Mouse (Mus musculus): ENCODE data around the gene Tec.
"Not testable (repeated sequence)": the region's sequence is repeated elsewhere in the genome, so short reads cannot be mapped to it uniquely, and the experiment has no call there.

Tec gene

GRCm38 (mm10) chr5:72827435-72827834 is 40.8 kb downstream of the Tec start:
- no peak for DNase-seq (ENCODE audit: extremely low read depth, low read depth, low spot score)

- DNase-seq (ENCODE audit: extremely low read depth, low read depth, low spot score): no peak
These were observed 41.8 kb downstream of the Tec start for GRCm38 (mm10) chr5:72826445-72826844.

- no peak for DNase-seq (ENCODE audit: extremely low read depth, low read depth, low spot score)
These were observed 47.6 kb downstream of the Tec start for GRCm38 (mm10) chr5:72820651-72821050.

GRCm38 (mm10) chr5:72820036-72820640 is 48.1 kb downstream of the Tec start:
- no peak for DNase-seq (ENCODE audit: extremely low read depth, low read depth, low spot score)

DNA sequence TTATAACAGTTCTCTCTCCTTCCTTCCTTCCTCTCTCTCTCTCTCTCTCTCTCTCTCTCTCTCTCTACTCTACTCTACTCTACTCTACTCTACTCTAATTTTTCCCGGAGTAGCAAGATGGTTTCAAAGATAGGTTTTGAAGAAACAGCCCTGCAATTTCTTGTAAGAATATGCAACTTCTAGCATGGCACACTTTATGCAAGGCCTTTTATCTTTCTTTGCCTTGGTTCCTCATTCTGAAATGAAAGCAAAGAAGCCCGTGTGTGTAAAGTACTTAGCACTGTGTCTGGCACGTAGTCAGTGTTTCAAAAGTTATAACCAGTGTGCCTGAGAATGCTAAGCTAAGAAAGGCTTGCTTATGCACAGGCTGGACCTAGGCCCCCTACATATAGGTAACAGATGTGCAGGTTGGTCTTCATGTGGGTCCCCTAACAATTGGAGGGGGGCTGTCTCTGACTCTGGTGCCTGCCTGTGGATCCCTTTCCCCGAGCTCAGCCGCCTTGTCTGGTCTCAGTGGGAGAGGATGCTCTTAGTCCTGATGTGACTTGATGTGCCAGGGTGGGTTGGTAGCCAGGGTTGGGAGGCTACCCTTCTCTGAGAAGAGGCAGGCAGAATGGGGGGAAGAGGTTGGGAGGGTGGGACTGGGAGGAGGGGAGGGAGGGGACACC is 49.6 kb downstream of the Tec start:
- no peak for DNase-seq (ENCODE audit: extremely low read depth, low read depth, low spot score)

DNA sequence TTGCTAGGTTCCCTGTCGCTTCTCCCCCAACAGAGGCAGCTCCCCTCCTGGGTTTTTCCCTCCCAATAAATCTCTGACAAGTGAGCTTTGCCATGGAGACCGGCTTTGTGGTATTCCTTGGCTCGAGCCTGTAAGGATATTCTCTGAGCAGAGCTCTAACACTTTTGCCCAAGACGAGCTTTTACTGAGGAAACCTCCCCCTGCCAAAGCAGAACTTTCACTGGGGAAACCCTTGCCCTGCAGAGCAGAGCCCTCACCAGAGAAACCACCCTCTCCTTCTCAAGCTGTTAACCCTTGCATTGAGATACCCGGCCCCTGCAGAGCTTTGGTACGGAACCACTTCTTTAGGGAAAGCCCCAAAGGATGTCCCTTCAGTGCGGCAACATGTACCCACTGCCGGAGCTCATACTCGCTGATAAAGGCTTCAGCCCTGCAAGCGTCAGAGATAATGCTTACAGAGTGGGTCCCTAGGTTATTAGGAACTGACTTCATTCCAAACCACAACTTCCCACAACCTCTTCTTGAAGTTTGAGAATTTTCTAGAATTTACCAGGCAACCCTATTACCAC is 50.7 kb downstream of the Tec start:
- no peak for DNase-seq (ENCODE audit: extremely low read depth, low read depth, low spot score)

- not testable (repeated sequence) for DNase-seq (ENCODE audit: extremely low read depth, low read depth, low spot score)
These were observed 51.3 kb downstream of the Tec start for GRCm38 (mm10) chr5:72816960-72817359.

- DNase-seq (ENCODE audit: extremely low read depth, low read depth, low spot score): no peak
These were observed 51.8 kb downstream of the Tec start for GRCm38 (mm10) chr5:72816491-72816890.

- no peak for DNase-seq (ENCODE audit: extremely low read depth, low read depth, low spot score)
These were observed 52.2 kb downstream of the Tec start for GRCm38 (mm10) chr5:72816046-72816445.

DNA sequence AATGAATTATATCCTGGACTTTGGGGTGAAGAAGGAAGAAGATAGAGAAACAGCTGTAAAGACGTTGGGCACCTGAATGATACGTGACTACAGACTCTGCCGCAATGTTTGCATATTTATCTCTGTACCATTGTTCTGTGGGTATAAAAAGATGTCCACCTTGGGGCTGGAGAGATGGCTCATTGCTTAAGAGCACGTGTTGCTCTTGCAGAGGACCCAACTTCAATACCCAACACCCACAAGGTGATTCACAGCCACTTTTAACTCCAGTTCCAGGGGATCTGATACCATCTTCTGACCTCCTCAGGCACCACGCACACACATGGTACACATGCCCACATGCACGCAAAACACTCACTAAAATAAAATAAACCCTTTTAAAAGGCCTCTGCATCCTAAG is 52.9 kb downstream of the Tec start:
- no peak for DNase-seq (ENCODE audit: extremely low read depth, low read depth, low spot score)

GRCm38 (mm10) chr5:72814072-72814471 is 54.2 kb downstream of the Tec start:
- DNase-seq (ENCODE audit: extremely low read depth, low read depth, low spot score): no peak

- no peak for DNase-seq (ENCODE audit: extremely low read depth, low read depth, low spot score)
These were observed 55.4 kb downstream of the Tec start for GRCm38 (mm10) chr5:72812908-72813307.

DNA sequence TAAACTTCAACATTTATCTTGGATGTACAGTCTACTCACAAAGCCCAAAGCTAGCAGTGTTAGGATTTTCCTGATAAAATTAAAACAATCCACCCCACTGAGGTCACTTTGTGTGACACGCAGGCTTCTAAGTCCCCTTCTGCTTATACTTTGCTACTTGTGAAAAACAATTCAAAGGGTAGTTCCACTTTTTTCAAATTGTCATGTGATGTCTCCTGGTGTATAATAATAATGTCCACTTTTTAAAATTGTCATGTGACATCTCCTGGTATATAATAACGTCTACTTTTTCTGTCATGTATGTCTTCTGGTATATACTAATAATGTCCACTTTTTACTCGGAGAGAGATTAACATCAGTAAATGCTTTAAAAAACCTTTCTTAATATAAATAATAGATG is 56.0 kb downstream of the Tec start:
- no peak for DNase-seq (ENCODE audit: extremely low read depth, low read depth, low spot score)

DNA sequence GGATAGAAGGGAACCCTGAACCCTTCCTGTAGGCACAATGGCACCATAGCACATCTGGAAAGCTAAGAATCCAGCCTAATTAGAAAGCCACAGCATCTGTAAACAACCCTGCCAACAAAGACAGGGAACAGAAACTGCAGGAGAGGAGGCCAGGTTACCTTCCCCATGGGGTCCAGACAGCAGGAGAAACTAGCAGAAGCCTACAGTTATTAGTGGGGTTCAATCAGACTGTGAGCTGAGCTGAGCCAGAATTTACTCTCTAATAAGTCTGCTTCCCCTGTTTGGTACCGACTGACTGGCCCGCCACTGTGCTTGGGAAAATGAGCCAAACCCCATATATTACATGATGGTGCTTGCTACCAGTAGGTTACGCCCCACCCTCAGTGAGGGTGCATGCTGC is 56.9 kb downstream of the Tec start:
- no peak for DNase-seq (ENCODE audit: extremely low read depth, low read depth, low spot score)

- DNase-seq (ENCODE audit: extremely low read depth, low read depth, low spot score): no peak
These were observed 57.3 kb downstream of the Tec start for GRCm38 (mm10) chr5:72810990-72811389.

- DNase-seq (ENCODE audit: extremely low read depth, low read depth, low spot score): no peak
These were observed 58.8 kb downstream of the Tec start for GRCm38 (mm10) chr5:72809480-72809879.

GRCm38 (mm10) chr5:72808456-72809111 is 59.7 kb downstream of the Tec start:
- DNase-seq (ENCODE audit: extremely low read depth, low read depth, low spot score): no peak

- DNase-seq (ENCODE audit: extremely low read depth, low read depth, low spot score): no peak
These were observed 65.4 kb downstream of the Tec start for GRCm38 (mm10) chr5:72802851-72803250.

- DNase-seq (ENCODE audit: extremely low read depth, low read depth, low spot score): no peak
These were observed 69.7 kb downstream of the Tec start for GRCm38 (mm10) chr5:72798563-72798962.

DNA sequence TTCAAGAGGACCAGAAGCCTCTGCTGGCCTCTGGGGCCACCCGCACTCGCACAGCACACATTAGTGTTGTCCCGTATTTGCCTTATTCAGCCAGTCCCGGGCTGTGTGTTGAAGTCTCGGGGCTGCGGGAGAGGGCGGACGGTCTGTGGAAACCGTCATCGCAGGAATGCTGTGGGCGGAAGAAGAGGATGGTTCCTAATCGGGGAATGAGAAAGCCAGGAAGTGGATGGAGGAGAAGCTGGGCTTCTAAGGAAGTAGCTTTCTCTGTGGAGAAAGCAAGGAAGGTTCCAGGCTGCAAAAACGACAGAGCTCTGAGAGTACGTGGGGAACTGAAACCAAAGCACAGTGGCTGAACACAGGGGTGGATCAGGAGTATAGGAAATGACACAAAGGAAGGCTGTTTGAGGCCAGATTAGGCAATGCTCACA is 72.1 kb downstream of the Tec start:
- no peak for DNase-seq (ENCODE audit: extremely low read depth, low read depth, low spot score)

DNA sequence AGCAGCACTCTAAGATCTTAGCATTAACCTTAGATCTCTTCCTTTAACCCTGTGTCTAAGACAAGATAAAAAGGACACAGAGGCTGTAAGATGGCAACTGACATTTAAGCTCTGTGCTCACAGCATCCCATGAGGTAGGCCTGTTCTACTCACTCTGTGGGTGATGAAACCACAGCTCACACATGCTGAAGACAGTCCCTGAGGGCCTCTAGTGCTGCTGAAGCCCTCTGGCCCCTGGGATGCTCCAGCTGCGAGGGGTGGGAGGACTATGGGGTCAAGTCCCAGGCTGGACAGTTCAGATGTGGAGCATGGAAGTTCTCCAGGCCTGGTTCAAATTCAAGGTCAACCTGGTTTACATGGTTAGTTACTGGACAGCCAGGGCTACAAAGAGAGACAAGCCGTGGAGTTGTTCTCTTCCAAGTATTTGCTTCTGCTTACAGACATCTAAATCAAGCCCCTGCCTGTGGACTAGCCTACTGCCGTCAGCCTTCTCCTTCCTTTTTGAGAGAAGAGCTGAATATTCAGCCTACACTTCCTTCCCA is 74.9 kb downstream of the Tec start:
- no peak for DNase-seq (ENCODE audit: extremely low read depth, low read depth, low spot score)

GRCm38 (mm10) chr5:72791789-72792188 is 76.5 kb downstream of the Tec start:
- DNase-seq (ENCODE audit: extremely low read depth, low read depth, low spot score): no peak

Data from fat pad, adult 2 months (tissue).